Mouse (Mus musculus) gastrocnemius, adult 8-10 months (tissue): ENCODE results near the gene Gnas. TPM values are rescaled to one million over a fixed set of nuclear protein-coding genes. Genes with fewer than 3 reads are reported as not detected.

Source experiments
- DNase-seq, 2 experiments: peaks; one replicate each; pipeline ENCODE4 v3.0.0; 2022; ENCODE audit warnings: low spot score in 2 of 2
- total RNA-seq, 4 experiments: library from RNA; stranded (reverse); gene quantifications; 2 replicates each; pipeline ENCODE4 v1.2.4; 2022

The Gnas gene
- 1,000 to 10,000 TPM; 1,232 to 1,409 (median 1,307) TPM for total RNA-seq

DNA sequence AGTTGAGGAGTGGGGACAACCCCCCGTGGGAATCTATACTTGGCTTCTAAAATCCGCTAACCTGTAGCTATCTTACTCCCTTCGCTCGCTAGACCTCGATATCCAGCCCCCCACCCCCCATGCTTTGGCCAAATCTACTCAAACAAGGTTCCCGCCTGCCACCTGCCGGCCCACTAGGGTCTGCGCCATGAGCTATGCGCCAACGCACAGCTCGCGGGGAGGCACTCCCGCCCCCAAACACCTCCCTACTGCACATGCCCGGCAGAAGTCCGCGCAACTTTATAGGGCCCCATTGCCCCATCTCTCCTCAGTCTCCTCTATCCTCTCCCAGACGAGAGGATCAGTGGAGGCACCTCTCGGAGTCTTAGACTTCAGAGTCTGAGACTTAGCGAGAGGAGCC, at the start of gene Gnas:
Gene Gnas, plus strand, starts transcription at position 310 of the 400 bp plus-strand sequence.
- no peak for DNase-seq

DNA sequence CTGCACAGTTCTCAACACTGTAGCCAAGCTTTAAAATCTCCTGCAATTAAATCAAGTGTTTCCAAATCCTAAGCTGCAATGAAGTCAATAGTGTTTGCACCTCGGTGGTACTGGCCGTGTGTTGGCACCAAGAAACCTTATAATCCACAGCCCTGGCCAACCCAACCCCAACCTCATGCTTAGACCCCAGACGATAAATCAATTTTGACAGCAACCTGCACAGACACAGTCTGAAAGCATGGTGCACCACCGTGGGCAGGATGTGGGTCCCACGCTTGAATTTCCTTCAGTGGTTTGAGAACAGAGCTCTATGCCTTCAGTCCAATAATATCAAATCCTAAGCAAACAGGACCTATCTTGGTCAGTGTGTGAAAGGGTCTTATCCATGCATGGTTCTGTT, 41.7 kb upstream of the Gnas start:
- no peak for DNase-seq

DNA sequence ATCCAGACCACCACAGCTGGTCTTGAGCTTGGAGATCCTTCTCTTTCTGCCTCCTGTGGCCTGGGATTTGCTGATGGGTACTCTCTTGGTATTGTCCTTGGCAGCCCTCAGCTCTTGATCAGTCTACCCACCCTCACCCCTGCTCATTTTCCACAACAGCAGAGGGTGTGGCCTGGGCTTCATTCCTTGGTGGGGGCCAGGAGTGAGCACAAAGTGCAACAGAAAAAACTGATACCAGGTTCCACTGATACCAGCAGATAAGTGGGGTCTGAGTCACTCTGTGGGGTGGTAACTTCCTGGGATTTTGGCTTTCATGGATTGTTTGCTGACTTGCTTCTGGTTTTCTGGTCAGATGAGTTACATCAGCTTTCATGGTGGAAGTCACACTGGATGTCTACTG, 32.2 kb upstream of the Gnas start:
- DNase-seq = no peak

DNA sequence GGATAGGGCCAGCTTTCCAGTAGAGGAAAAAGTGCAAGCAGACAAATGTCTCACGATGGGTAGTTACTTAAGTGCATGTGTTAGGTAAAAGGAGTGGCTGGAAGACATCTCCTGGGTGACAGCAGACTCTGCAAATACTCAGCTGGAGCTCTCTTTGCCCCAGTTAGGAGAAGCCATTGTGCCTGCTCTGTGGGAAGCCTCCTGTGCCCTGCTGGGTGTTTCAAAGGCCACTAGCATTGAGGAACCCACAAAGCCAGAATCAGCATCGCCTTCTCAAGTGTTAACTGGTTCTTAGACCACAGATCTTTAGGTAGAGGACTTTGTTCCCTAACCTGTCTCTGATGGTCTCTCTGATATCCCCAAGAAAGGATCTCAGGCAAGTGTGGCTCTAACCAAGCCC, 26.8 kb upstream of the Gnas start:
- no peak for DNase-seq

DNA sequence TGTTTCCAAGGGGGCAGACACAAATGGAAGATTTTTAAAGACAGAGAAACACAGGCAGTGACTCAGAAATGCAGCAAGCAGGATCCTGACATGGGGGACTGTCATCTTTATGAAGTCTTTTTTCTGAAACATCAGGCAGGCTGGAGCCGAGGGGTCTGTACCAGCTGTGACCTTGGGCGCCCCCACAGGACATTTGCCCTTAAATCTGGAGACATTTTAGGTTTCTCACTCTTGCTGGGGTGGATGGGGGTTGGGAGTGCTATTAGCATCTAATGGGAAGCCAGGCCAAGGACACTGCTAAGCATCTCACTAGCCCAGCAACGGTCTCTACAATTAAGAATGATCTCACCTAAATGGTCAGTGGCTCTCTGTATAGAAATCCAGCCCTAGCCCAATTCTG, 24.1 kb upstream of the Gnas start:
- no peak for DNase-seq

DNA sequence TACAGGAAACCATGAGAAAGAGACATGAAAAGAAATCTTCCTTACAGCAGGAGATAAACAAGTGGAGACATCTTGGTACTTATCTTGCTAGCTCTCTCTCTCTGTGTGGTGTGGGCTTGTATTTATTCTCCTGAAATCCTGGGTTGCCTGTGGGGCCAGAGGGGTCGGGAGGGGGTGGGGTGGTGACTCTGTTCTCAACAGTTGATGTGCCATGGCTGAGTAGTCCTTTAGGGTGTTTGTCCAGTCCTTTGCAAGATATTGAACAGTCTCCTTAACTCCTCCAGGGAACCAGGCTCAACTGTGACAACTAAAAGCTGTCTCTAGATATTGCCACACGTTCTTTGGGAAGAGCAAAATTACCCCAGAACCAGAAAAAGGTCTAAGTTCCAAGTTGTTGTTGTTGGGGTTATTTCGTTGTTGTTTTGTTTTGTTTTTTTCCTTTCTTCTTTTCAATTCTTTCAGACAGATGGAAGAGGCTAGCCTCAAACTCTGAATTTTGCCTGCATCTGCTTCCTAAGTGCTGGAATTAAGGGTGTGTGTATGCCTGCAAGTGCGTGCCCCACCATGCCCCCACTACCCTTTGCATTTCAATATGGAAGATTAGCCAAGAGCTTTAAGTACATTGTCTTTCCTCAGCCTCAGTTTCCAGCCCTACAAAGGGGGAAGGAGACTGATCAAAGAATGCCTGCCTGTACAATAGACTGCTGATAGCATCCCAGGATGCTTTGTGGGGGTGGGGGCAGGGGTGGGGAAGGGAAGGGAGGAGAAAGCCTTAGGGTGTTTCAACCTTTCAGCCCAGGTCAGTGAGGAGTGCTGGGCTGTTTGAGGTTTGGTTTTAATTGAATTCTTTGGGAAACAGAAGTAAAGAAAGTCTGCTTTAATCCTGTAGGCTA, 23.0 kb upstream of the Gnas start:
- no peak for DNase-seq

DNA sequence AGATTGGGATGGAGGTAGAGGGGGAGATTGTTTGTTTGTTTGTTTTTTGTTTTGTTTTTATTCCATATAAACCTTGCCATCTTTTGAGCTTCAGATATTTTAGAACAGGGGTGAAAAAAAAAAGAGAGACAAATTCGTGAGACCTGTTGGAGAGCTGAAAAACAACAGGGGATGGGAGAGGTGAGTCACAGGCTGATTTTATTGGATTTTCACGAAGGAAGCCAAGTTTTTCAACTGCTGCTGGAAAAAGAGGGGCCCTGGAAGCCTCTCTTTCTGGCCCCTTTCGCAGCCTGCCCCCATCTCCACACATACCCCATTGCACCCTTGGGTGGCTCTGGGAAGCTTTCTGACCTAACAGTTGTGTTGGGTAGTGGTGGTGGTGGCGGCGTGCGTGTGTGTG, 22.3 kb upstream of the Gnas start:
- DNase-seq = no peak

DNA sequence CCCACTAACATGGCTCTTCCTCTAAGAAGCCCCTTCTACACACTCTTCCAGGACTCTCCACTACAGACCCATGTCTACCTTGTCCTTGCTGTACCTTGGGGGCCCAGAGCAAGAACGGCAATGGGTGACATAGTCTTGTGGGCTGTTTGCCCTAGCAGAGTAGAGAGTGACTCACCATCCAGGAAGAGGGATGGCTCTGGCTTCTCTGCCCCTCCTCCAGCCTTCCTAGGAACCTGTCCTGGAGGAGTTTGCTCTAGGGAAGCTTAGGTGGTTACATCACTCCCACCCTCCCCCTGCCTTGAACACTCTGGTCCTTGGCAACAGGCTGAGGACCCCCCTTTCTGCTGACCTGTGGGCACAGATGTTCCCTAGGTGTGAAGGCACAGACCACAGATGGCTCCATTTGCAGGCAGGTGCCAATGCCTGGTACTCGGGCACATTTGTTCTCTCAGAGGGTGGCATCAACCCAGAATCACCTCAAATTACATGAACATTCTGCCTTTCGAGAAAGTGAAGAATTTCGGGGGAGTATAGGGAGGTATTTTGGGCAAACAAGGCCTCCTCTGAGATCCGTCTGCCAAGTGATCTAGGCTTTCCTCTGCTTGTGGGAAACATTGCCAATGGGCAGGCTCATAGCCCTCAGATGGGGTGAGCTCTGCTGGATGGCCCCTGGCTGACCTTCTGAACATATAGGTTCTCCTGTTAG, 20.9 kb upstream of the Gnas start:
- no peak for DNase-seq

DNA sequence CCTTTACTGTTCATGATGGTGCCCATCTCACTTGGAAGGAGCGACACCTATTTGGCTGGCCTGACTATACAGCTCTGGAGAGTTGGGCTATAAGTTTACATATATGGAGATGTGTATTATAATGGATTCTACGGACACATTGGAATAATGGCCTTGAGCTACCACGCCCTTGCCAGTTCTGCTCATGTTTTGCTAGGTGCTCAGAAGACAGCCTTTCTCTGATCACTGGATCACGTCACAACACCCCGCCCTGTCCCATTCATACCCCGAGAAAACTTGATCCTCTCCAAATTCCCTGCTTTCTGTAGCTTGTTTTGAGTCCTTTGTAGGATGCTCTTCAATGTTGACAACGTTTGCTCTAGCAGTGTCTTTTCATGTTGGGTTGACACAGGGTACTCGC, 19.9 kb upstream of the Gnas start:
- no peak for DNase-seq

DNA sequence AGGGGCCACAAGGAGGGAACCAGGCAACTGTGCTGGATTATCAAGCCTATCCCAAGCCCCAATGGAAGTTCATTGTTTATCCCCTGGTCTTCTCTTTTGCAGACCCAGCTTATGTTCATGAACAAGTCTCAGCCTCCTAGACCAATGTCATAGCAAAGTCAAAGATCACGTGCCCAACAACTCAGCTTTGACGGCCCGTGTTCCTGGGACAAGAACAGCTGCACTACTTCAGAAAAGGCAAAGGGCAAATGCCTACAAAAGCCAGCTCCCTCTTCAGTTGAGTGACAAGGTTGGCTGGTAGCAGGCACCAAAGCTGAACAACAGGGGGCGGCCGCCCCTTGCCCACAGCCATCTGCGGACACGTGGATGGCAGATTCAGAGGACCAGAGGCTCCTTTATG, 13.7 kb upstream of the Gnas start:
- no peak for DNase-seq

DNA sequence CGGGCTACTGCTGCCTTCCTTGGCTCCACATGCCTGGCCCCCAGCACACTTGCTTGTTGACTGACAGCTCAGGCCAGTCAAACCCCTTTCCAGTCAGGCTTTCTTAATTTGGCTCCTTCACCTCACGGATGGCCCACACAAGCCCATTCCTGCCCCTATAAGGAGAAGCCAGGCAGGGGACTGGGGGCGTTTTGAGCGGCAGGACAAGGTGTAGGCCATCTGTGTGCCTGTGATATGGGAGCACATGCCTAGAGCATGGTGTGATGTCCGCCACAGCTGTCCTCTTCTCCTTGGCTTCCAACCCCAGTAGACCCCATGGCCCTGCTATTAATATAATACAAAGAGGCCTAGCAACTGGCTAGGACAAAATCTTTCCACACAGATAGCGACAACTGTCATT, 12.7 kb upstream of the Gnas start:
- DNase-seq = no peak

DNA sequence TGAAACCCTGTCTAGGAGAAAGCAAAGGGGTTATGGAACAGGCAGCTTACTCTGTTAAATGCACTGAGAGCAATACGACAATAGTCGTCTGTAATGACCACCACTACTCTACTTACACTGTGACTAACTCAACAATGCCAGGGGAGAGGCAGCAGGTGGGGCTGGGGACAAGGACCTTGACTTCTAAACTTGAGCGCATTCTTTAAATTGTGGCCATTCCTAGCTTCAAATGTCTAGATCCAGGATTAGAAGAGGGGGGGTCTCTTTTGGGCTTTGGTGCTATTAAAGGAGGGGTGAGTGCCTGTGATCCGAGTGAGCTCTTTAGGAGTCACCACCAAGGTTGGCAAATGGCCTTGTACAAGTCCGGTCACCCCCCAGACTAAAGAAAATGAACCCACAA, 11.0 kb upstream of the Gnas start:
- no peak for DNase-seq

DNA sequence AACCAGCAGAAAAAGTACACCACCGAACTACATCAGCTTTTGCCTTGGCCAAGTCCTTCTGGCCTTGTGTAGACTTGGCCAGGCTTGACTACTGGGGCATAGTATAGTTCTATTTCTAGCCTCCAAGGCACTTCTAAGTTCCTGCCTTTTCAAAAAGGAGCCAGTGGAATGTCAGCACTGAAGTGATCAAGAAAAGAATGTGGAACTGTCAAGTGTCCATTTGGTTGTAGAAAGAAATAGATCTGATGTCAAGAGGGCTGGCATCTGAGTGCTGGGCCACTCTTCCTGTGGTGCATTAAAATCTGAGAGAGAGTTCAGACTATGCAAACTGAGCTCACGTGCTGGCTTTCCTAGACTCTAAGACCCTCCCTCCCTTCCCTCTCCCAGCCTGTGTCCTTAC, 10.2 kb upstream of the Gnas start:
- no peak for DNase-seq

DNA sequence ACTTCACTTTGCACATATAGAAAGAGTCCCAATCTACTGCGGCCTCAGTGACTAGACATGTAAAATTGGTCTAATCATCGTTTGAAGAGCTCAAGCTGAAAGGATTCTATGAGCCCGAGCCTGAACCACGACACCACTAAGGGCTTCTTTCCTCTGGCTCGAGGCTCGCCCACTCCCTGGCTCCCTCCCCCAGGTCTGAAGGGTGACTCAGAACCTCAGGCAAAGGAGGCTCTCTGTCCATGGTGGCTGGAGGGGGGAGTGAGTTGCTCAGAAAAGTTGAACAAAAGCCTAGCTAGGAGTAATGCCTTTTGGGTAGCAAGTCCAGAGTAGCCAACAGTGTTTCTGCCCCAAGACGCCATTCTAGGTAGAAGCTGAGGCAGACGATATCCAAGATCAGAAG, 4.3 kb upstream of the Gnas start:
- no peak for DNase-seq

DNA sequence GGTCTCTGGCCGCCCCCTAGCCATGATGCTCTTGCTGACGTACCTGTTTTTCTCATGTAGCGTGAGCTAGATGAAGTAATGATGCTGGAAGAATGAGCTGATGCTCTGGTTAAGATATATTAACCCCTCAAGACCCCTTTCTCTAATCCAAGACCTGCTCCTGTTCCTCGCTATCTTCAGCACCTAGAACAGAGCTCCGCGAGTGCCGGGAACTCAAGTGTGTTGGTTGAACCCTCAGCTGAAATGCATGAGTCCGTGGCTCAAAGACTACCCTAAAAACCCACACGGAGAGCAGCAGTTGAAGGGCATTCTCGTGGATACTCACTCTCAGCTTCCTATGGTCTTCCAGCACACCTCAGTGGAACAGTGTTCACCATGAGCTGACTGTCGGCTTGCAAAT, 779 bp upstream of the Gnas start:
- no peak for DNase-seq

DNA sequence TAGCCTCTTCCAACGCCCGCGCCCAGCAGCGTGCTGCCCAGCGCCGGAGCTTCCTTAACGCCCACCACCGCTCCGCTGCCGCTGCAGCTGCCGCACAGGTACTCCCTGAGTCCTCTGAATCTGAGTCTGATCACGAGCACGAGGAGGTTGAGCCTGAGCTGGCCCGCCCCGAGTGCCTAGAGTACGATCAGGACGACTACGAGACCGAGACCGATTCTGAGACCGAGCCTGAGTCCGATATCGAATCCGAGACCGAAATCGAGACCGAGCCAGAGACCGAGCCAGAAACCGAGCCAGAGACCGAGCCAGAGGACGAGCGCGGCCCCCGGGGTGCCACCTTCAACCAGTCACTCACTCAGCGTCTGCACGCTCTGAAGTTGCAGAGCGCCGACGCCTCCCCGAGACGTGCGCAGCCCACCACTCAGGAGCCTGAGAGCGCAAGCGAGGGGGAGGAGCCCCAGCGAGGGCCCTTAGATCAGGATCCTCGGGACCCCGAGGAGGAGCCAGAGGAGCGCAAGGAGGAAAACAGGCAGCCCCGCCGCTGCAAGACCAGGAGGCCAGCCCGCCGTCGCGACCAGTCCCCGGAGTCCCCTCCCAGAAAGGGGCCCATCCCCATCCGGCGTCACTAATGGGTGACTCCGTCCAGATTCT, 812 bp downstream of the Gnas start:
- DNase-seq = no peak

DNA sequence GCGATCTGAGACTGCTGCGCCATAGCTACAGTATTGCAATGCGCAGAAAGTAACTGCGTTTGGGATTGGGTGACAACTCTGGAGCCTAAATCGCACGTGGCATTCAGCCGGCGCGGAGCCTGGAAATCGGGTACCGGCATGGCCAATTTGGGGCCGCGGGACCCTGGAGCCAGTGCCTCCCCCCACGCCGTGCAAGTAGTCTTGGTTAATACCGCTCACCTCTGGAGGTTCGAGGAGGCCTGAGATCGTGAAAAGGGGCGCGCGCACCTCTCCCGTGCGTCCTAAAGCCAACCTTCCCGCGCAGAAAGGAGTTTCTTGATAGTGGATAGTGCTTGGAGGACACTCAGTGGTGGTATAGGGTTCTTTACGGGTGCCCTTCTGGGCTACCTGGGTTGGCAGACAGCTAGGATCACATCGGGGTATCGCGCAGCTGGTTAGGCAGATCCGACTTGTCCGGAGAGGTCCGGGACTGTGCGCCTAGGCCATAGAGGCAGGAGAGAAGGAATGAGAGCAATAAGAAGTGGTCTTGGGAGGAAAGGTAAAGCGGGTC, 1.9 kb downstream of the Gnas start:
- no peak for DNase-seq

DNA sequence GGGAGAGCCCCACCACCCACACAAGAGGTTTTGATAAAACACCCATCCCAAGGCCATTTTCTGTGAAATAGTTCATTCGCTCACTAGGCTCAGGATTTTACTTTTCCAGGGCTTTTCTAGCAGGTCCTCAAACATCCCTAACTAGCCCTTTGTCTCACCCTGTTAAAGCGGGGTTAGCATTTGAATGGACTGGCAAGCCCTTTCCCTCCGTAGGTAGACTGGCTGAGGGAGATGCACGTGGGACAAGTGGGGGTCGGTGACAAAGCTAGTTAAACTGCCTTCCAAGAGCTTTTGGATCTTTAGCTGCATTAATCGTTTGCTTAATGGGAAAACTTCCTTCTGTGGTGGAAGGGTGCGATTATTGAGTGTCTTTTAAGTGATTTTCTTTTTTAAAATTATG, 3.8 kb downstream of the Gnas start:
- no peak for DNase-seq

DNA sequence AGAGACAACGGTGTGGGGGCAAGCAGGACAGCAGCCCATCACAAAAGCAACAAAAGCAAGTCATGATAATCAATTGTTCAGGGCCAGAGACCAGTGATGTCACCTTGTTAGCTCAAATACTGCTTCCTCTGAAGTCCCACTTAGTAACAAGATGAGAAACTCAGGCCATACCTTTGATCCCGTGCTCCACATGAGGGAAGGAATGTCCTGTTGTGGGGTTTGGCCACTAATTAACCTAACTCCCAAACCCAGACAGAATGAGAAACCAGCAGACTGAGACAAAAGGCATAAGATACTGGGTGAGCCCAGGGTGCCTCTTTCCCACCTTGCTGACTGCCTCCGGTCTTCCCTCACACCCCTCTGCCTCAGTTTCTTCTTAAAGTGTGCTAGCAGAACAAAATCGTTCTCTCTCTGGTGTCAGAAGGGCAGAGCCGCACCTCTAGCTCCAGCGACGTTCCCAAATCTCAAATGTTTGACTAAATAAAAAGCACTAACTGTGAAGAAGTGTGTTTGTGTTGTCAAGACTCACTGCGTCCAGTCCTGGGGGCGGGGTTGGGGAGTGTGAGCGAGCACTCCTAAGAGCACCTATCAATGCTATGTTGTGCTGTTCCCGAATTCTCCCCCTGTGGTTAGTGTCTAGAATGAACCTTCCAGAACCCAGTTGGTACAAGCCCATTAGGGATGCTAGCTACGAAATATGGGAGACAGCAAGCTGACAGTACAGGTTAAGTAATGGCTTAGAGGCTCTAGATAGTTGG, 4.7 kb downstream of the Gnas start:
- DNase-seq = no peak

DNA sequence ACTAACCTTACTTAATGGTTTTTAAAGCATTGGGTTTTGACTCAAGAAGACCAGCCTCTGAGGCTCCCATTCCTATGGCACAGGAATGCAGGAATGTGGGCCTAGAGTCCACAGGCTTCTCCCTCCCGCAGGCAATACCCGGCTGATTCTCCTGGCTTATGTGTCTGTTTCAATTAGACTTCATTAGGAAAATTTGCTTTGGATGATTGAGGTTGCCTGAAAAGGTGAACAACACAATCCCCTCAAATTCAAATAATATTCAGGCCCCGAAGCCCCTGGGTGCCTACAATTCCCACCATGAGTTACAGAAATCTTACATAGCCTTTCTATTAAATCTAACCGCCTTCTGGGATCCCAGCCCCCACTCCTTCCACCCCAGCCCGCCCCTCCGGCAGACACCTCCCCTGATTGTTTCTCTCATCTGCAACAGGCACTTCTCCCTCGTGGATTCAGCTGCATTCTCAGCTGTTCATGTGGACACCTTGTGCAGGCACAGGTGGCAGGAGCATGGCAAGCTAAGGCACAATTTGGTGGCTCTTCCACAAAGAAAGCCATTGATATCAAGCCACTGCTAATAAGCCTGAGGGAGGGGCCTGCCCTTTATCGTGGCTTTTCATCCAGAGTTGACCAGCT, 7.0 kb downstream of the Gnas start:
- no peak for DNase-seq

DNA sequence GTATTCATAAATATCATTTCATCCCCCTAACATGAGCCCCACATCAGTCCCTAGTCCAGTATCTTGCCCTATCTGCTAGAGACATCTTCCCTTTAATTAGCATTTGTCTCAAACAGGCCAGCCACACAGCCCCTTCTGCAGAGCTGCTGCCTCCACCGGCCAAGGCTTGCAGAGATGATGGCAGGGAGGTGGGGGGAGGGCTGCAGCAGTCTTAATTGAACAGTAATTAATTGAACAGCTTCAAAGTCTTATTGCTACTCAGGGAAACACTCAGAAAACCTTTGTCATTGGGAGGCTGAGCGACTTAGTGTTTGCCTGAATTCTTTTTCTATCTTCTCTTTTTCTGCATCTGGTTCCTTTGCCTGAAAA, 7.5 kb downstream of the Gnas start:
- no peak for DNase-seq
